In the genomic region with DNA sequence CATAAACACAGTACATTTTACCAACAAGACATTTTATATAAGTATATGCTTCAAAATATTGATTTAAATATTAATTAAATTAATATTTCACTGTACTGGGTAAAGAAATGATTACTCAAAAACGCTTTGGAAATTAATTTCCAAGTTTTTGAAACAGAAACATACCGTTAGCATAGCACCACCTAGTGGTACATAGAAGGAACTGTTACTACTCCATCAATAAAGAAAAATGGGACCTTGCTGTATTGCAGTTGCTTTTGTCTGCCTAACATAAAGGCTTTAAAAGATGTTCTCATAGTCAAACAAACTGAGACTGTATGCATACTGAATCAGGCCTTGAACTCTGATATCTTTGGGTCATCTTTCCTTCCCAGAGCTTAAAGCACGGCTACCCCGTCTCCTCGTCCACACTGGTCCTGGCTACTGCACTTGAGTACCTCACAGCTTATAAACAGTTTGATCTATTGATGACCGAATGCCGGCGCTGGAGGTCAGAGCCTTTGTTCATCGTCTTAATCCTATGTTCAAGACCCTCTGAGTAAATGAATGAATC, we compare ENCODE assay signal across 12 mouse cellular contexts. TPM values are rescaled to one million over a fixed set of nuclear protein-coding genes. Genes with fewer than 3 reads are reported as not detected.
A peak's percentile ranks its signal among the peaks of the same experiment; 100 is the strongest.
DNase-seq lines count a peak whose midpoint lies in the region; ATAC-seq and TF ChIP-seq lines count a peak whose summit lies in the region.
"Had no signal": no experiment of that assay in that cellular context is flagged by ENCODE, and none has a peak within 500 bp of the region (broad histone marks: within the 10 kb centered on the region; RNA-seq: fewer than 3 reads in every experiment).

No protein-coding gene starts in this region.

- TF ChIP-seq CTCF in liver, adult 2 months (IDR thresholded peaks at IDR 0.05; ENCODE audit: low read depth, low read length): peak; percentile 22; the same call in 1 of the 2 replicates
- TF ChIP-seq CTCF in ES-Bruce4 (IDR thresholded peaks at IDR 0.05; ENCODE audit: low read depth, low read length): no peak
- peak; percentile 84 for TF ChIP-seq CTCF in midbrain, postnatal 0 days (IDR thresholded peaks at IDR 0.05)

- no peak overlapping the region for H3K9ac ChIP-seq in liver, adult 2 months (ENCODE audit: low read depth, low read length)
- H3K9ac ChIP-seq in liver, embryonic 11.5 days (ENCODE audit: low read depth, low read length): no peak overlapping the region
- H3K9ac ChIP-seq in ES-Bruce4 (ENCODE audit: low read depth, poor library complexity, severe bottlenecking): no peak overlapping the region
- H3K9ac ChIP-seq in midbrain, postnatal 0 days (replicated peaks; ENCODE audit: low read length, poor library complexity, severe bottlenecking): no peak overlapping the region
- H3K9ac ChIP-seq in heart, embryonic 11.5 days (ENCODE audit: low read depth, low read length): no peak overlapping the region
- H3K9ac ChIP-seq: embryonic facial prominence, embryonic 12.5 days had no signal

- H3K9me3 ChIP-seq in liver, embryonic 11.5 days (ENCODE audit: control insufficient read depth, low read length): no peaks in the 10 kb centered on the region
- no peaks in the 10 kb centered on the region for H3K9me3 ChIP-seq in ES-Bruce4 (replicated peaks; ENCODE audit: control insufficient read depth, insufficient read depth, low read length, poor library complexity, severe bottlenecking)
- H3K9me3 ChIP-seq in midbrain, postnatal 0 days (ENCODE audit: low read length): no peaks in the 10 kb centered on the region
- no peaks in the 10 kb centered on the region for H3K9me3 ChIP-seq in heart, embryonic 11.5 days (replicated peaks; ENCODE audit: control insufficient read depth, low read length)
- H3K9me3 ChIP-seq: embryonic facial prominence, embryonic 12.5 days had no signal

- no peak for TF ChIP-seq EP300 in ES-Bruce4 (IDR thresholded peaks at IDR 0.05; ENCODE audit: insufficient read depth, low read depth, low read length)

- H3K79me2 ChIP-seq in liver, adult 2 months (ENCODE audit: control insufficient read depth, insufficient read depth, low read length): no peaks in the 10 kb centered on the region

- H3K27ac ChIP-seq in liver, adult 2 months (replicated peaks; ENCODE audit: insufficient read depth, low read depth, low read length): no peak overlapping the region
- no peak overlapping the region for H3K27ac ChIP-seq in liver, embryonic 11.5 days (ENCODE audit: low read depth, low read length)
- peak overlapping the region; percentile 21; the same call in 1 of the 2 replicates for H3K27ac ChIP-seq in ES-Bruce4 (ENCODE audit: insufficient read depth, low read length)
- H3K27ac ChIP-seq in midbrain, postnatal 0 days (ENCODE audit: low read depth, low read length): no peak overlapping the region
- no peak overlapping the region for H3K27ac ChIP-seq in heart, embryonic 11.5 days (ENCODE audit: low read depth, low read length)
- H3K27ac ChIP-seq: embryonic facial prominence, embryonic 12.5 days had no signal

- peaks cover 12% of the 10 kb centered on the region for H3K4me1 ChIP-seq in liver, adult 2 months (ENCODE audit: control insufficient read depth, insufficient read depth, low read length)
- H3K4me1 ChIP-seq in liver, embryonic 11.5 days (replicated peaks; ENCODE audit: control insufficient read depth, insufficient read depth, low read length): peaks cover 6% of the 10 kb centered on the region
- H3K4me1 ChIP-seq in ES-Bruce4 (ENCODE audit: control insufficient read depth, insufficient read depth, low read length): no peaks in the 10 kb centered on the region
- H3K4me1 ChIP-seq in midbrain, postnatal 0 days (ENCODE audit: insufficient read depth, low read length): peaks cover 6% of the 10 kb centered on the region; the same call in 1 of the 2 replicates
- H3K4me1 ChIP-seq in heart, embryonic 11.5 days (ENCODE audit: control insufficient read depth, insufficient read depth, low read length): peaks cover 7% of the 10 kb centered on the region; the same call in 1 of the 2 replicates

- 69% methylated on average over 9 of the region's 9 CpGs for WGBS in liver, adult 2 months
- WGBS in liver, embryonic 11.5 days: 63% methylated on average over 9 of the region's 9 CpGs
- 70% methylated on average over 9 of the region's 9 CpGs for WGBS in midbrain, postnatal 0 days
- WGBS in heart, embryonic 11.5 days (ENCODE audit: insufficient replicate concordance): 64% methylated on average over 9 of the region's 9 CpGs

- H3K36me3 ChIP-seq in liver, adult 2 months (ENCODE audit: control insufficient read depth, insufficient read depth, low read length): peaks cover 14% of the 10 kb centered on the region; the same call in 1 of the 2 replicates
- H3K36me3 ChIP-seq in liver, embryonic 11.5 days (ENCODE audit: control insufficient read depth, insufficient read depth, low read length): peaks cover 23% of the 10 kb centered on the region
- peaks cover 6% of the 10 kb centered on the region; the same call in 1 of the 2 replicates for H3K36me3 ChIP-seq in ES-Bruce4 (ENCODE audit: control insufficient read depth, insufficient read depth, low read length, poor library complexity, severe bottlenecking)
- peaks cover 20% of the 10 kb centered on the region for H3K36me3 ChIP-seq in midbrain, postnatal 0 days (ENCODE audit: insufficient read depth, low read length)
- H3K36me3 ChIP-seq in heart, embryonic 11.5 days (ENCODE audit: control insufficient read depth, insufficient read depth, low read length): peaks cover 11% of the 10 kb centered on the region

- H3K4me2 ChIP-seq in liver, embryonic 11.5 days: no peak overlapping the region
- H3K4me2 ChIP-seq in midbrain, postnatal 0 days (ENCODE audit: low read depth, low read length, poor library complexity, severe bottlenecking): no peak overlapping the region
- H3K4me2 ChIP-seq in heart, embryonic 11.5 days: no peak overlapping the region
- H3K4me2 ChIP-seq: embryonic facial prominence, embryonic 12.5 days had no signal

- ATAC-seq in liver, embryonic 11.5 days (replicated peaks; ENCODE audit: low FRiP score): no peak
- no peak for ATAC-seq in midbrain, postnatal 0 days (ENCODE audit: low FRiP score)
- no peak for ATAC-seq in heart, embryonic 11.5 days (replicated peaks; ENCODE audit: insufficient number of reproducible peaks, low FRiP score, low TSS enrichment)

- DNase-seq in liver, adult 2 months (ENCODE audit: extremely low read depth, low read depth, low spot score): peak; percentile 38
- DNase-seq in liver, embryonic 11.5 days (ENCODE audit: low spot score): no peak
- peak; percentile 30 for DNase-seq in adipocyte (ENCODE audit: low spot score)
- DNase-seq in midbrain, postnatal 0 days (ENCODE audit: low spot score): peak; percentile 59
- no peak for DNase-seq in cerebellum, postnatal 36 days
- DNase-seq: adrenal gland, adult 8-10 months; gastrocnemius, postnatal 25 days; heart, postnatal 4 days; lung, adult 18-20 months had no signal

- H3K27me3 ChIP-seq in liver, adult 2 months (ENCODE audit: control insufficient read depth, insufficient read depth, low read length): no peaks in the 10 kb centered on the region
- no peaks in the 10 kb centered on the region for H3K27me3 ChIP-seq in liver, embryonic 11.5 days (replicated peaks; ENCODE audit: control insufficient read depth, insufficient read depth, low read length)
- H3K27me3 ChIP-seq in ES-Bruce4 (ENCODE audit: control insufficient read depth, insufficient read depth, low read length, poor library complexity, severe bottlenecking): no peaks in the 10 kb centered on the region
- H3K27me3 ChIP-seq in midbrain, postnatal 0 days (ENCODE audit: insufficient read depth, low read length): no peaks in the 10 kb centered on the region
- no peaks in the 10 kb centered on the region for H3K27me3 ChIP-seq in heart, embryonic 11.5 days (ENCODE audit: control insufficient read depth, insufficient read depth, low read length)
- H3K27me3 ChIP-seq: embryonic facial prominence, embryonic 12.5 days had no signal

- no peak for TF ChIP-seq POLR2A in liver, adult 2 months (IDR thresholded peaks at IDR 0.05; ENCODE audit: extremely low read depth, insufficient read depth, low read length)
- TF ChIP-seq POLR2A in ES-Bruce4 (IDR thresholded peaks at IDR 0.05; ENCODE audit: insufficient read depth, low read length): no peak

- no peak overlapping the region for H3K4me3 ChIP-seq in liver, adult 2 months (ENCODE audit: insufficient read depth, low read depth, low read length)
- no peak overlapping the region for H3K4me3 ChIP-seq in liver, embryonic 11.5 days (ENCODE audit: low read depth, low read length)
- no peak overlapping the region for H3K4me3 ChIP-seq in ES-Bruce4 (ENCODE audit: low read depth, low read length)
- no peak overlapping the region for H3K4me3 ChIP-seq in midbrain, postnatal 0 days (ENCODE audit: low read depth, low read length)
- no peak overlapping the region for H3K4me3 ChIP-seq in heart, embryonic 11.5 days (ENCODE audit: low read depth, low read length)
- H3K4me3 ChIP-seq: embryonic facial prominence, embryonic 12.5 days had no signal

RNA-seq across cellular contexts. Expression of a gene that starts 15.1 kb away (rescaled TPM):
- total RNA-seq in liver, adult 2 months (2014; rRNA removed): 130 and 135 TPM in 2 replicates
- polyA plus RNA-seq in liver, adult 2 months (2012; rRNA removed): 42.9 and 49.5 TPM in 2 replicates
- 314 and 321 TPM in 2 replicates for polyA plus RNA-seq in liver, embryonic 11.5 days (2014; fragmentation: Nextera tagmentation; extraction: Ambion mirVana)
- 170 and 180 TPM in 2 replicates for polyA plus RNA-seq in ES-Bruce4 (2011; ENCODE audit: insufficient read depth, insufficient read length, low read depth, missing spikeins)
- 99.9 and 111 TPM in 2 replicates for total RNA-seq in midbrain, postnatal 0 days (2014; rRNA removed)
- polyA plus RNA-seq in midbrain, postnatal 0 days (2015; fragmentation: Nextera tagmentation; extraction: Ambion mirVana): 160 and 170 TPM in 2 replicates
- polyA plus RNA-seq in heart, embryonic 11.5 days (2014; fragmentation: Nextera tagmentation; extraction: Ambion mirVana): 282 and 300 TPM in 2 replicates

RNA-seq across cellular contexts. Expression of a gene that starts 36.1 kb away (rescaled TPM):
- total RNA-seq in liver, adult 2 months (2014; rRNA removed): 688 and 745 TPM in 2 replicates
- polyA plus RNA-seq in liver, adult 2 months (2012; rRNA removed): 420 and 499 TPM in 2 replicates
- polyA plus RNA-seq in liver, embryonic 11.5 days (2014; fragmentation: Nextera tagmentation; extraction: Ambion mirVana): 1,055 and 1,138 TPM in 2 replicates
- 1,289 and 1,419 TPM in 2 replicates for polyA plus RNA-seq in ES-Bruce4 (2011; ENCODE audit: insufficient read depth, insufficient read length, low read depth, missing spikeins)
- total RNA-seq in midbrain, postnatal 0 days (2014; rRNA removed): 352 and 411 TPM in 2 replicates
- polyA plus RNA-seq in midbrain, postnatal 0 days (2015; fragmentation: Nextera tagmentation; extraction: Ambion mirVana): 496 and 514 TPM in 2 replicates
- 614 and 626 TPM in 2 replicates for polyA plus RNA-seq in heart, embryonic 11.5 days (2014; fragmentation: Nextera tagmentation; extraction: Ambion mirVana)

Comparison
In these comparisons a context has a peak if more than half of its experiments do, and no peak if none do; other contexts are left out.
1. DNase-seq: peak in liver, adult 2 months (single experiment), adipocyte (single experiment) and midbrain, postnatal 0 days (single experiment); none in liver, embryonic 11.5 days (single experiment) and cerebellum, postnatal 36 days (0 of 2).